Mouse (Mus musculus): Measurements from ENCODE around the gene Wnt10a.

DNA sequence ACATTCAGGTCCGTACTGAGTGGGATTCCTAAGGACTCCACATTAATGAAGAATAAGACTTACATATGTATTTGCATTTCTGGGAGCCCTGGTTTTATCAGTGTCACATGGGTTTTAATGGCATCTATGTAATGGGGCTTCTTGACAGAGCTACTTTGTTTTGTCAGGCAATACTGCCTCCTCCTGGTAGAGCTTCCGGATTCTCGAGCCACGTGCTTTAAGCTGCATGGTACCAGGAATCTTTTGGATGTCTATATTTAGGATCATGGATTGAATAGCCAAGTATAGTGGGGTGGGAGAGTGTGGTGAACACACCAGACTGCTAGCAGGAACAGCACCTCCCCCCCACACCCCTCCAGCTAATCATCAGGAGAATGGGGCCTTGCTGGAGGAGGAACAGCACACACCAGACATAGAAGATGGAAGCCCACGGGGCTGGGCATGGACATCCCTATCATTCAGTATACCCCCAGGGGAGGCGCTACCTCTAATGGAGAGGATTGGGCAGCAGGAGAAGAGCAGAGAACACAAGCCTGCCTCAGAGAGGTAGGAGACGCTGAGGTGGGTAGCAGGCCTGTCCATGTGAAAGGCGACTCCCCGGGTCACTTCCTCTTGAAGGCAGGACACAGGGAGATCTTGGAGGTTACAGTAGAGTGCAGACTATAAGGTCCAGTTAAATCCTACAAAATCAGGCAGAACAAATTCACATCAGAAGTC lies 23.8 kb downstream of the Wnt10a start:
- TF ChIP-seq EP300 (IDR thresholded peaks at IDR 0.05; ENCODE audit: low read depth) (no peak), CTCF (IDR thresholded peaks at IDR 0.05; ENCODE audit: low read depth) (no peak)

Data from liver, embryonic 14.5 days (tissue).